Mouse (Mus musculus): ENCODE measurements around the gene Olfr287. TPM values are rescaled to one million over a fixed set of nuclear protein-coding genes. Genes with fewer than 3 reads are reported as not detected.

Olfr287 gene
- not detected for polyA plus RNA-seq (2017; shearing (Covaris generic))

GRCm38 (mm10) chr15:98220877-98221276 lies at the start of gene Olfr287, which contains the start of gene Gm44579:
Gene Olfr287, minus strand, starts transcription at chr15:98221056.
Gene Gm44579, minus strand, starts transcription at chr15:98220977.

GRCm38 (mm10) chr15:98257193-98257592 lies 36.3 kb upstream of the Olfr287 start, which contains the start of gene H1fnt:
Gene H1fnt, minus strand, starts transcription at chr15:98257293.

GRCm38 (mm10) chr15:98234350-98234749 lies 13.5 kb upstream of the Olfr287 start, which contains the start of gene Olfr286:
Gene Olfr286, minus strand, starts transcription at chr15:98234450.

GRCm38 (mm10) chr15:98195442-98195841 lies 25.4 kb downstream of the Olfr287 start, which contains the start of gene Olfr288:
Gene Olfr288, minus strand, starts transcription at chr15:98195542.

GRCm38 (mm10) chr15:98166963-98167644 lies 53.8 kb downstream of the Olfr287 start, which contains the start of gene Ccdc184:
Gene Ccdc184, plus strand, starts transcription at chr15:98167158.

GRCm38 (mm10) chr15:98165525-98165924 lies 55.3 kb downstream of the Olfr287 start, which contains the start of gene Asb8:
Gene Asb8, minus strand, starts transcription at chr15:98165625.

Other genes with a start within 250 kb of the Olfr287 start
- not detected for gene Col2a1, start 216.4 kb downstream of the Olfr287 start, polyA plus RNA-seq (2017; shearing (Covaris generic))
- gene Pfkm, start 128.5 kb downstream of the Olfr287 start, polyA plus RNA-seq (2017; shearing (Covaris generic)) = 7.9 TPM
- gene Senp1, start 127.3 kb downstream of the Olfr287 start, polyA plus RNA-seq (2017; shearing (Covaris generic)) = 27.9 TPM
- gene Asb8, start 55.4 kb downstream of the Olfr287 start, polyA plus RNA-seq (2017; shearing (Covaris generic)) = 21.2 TPM
- not detected for gene Ccdc184, start 53.9 kb downstream of the Olfr287 start, polyA plus RNA-seq (2017; shearing (Covaris generic))
- gene Olfr288, start 25.5 kb downstream of the Olfr287 start, polyA plus RNA-seq (2017; shearing (Covaris generic)) = not detected
- gene Gm44579, start 79 bp downstream of the Olfr287 start, polyA plus RNA-seq (2017; shearing (Covaris generic)) = not detected
- gene Olfr286, start 13.4 kb upstream of the Olfr287 start, polyA plus RNA-seq (2017; shearing (Covaris generic)) = not detected
- not detected for gene H1fnt, start 36.2 kb upstream of the Olfr287 start, polyA plus RNA-seq (2017; shearing (Covaris generic))
- not detected for gene Zfp641, start 75.1 kb upstream of the Olfr287 start, polyA plus RNA-seq (2017; shearing (Covaris generic))
- gene Olfr285, start 96.3 kb upstream of the Olfr287 start, polyA plus RNA-seq (2017; shearing (Covaris generic)) = not detected
- not detected for gene Olfr284, start 119.9 kb upstream of the Olfr287 start, polyA plus RNA-seq (2017; shearing (Covaris generic))
- gene Olfr283, start 159.9 kb upstream of the Olfr287 start, polyA plus RNA-seq (2017; shearing (Covaris generic)) = not detected
- gene Olfr282, start 210.2 kb upstream of the Olfr287 start, polyA plus RNA-seq (2017; shearing (Covaris generic)) = not detected
- gene Olfr281, start 231.5 kb upstream of the Olfr287 start, polyA plus RNA-seq (2017; shearing (Covaris generic)) = not detected
- not detected for gene OR5BS1P, start 248.8 kb upstream of the Olfr287 start, polyA plus RNA-seq (2017; shearing (Covaris generic))

All from naive thymus-derived CD4-positive, alpha-beta T cell, adult 5 months (primary cell).